Mouse (Mus musculus): ENCODE measurements around the gene Car11. TPM values are rescaled to one million over a fixed set of nuclear protein-coding genes. Genes with fewer than 3 reads are reported as not detected.

Gene Car11
- polyA plus RNA-seq, 1 experiment from 2014 or later, result 4.6 TPM

DNA sequence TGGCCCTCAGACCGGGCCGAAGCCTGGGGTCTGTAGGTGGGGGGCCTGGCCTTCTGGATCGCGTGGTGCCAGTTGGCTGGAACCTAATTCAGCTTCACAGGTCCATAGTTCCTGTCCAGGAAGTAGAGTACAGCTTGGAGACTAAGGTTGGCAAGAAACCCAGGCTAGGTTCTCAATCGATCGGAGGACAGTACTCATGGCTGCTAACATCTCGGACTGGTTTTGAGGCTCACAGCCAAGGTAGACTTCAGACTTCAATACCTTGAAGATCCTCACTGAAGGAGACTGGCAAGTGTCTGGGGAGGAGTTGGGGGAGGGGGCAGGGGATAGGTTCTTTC, 21.6 kb downstream of the Car11 start:
- H3K36me3 ChIP-seq, result peaks cover 68% of the 10 kb centered on the region

DNA sequence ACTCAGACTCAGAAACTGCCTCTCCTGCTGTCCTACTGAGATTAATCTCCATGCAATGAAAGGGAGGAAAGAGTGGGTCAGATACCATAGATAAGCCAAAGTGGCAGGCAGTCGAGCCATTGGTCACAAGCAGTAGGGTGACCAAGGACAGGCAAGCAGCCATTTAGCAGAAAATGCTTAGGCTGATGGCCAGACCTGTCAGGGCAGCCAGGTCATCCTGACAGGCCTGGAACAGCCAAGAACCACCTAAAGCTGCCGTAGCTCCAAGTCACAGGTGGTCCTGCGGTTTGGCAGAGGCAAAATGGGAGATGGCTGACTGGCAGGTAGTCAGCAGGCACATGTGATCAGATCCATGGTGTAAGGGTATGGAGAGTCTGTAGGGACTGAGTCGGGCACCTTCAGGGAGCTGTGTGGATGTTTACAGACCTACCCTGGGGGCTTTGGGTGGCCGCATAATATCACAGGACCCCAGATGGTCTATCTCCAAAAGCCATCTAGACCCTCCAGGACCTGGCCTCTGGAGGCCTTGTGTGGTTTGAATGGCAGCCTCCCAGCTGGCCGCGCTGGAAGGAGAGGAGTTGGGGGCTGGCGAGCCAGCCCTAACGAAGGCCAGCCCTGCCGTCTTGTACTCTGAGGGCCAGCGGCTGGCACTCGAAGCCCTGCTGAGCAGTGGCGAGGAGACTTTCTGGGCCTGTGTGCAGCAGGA, 22.2 kb downstream of the Car11 start:
- 57% methylated on average over 13 of the region's 13 CpGs for WGBS
- no peak for ATAC-seq (ENCODE audit: borderline replicate concordance, extremely low read depth, low FRiP score, low TSS enrichment)
- Histone ChIP-seq H3K9me3 (no peaks in the 10 kb centered on the region), H3K27me3 (no peaks in the 10 kb centered on the region), H3K4me1 (peaks cover 28% of the 10 kb centered on the region), H3K36me3 (peaks cover 73% of the 10 kb centered on the region), H3K9ac (no peak overlapping the region), H3K4me2 (no peak overlapping the region), H3K27ac (no peak overlapping the region), H3K4me3 (no peak overlapping the region)

More for the DNA sequence above, 21.6 kb downstream of the Car11 start:
- Histone ChIP-seq H3K4me1 (peaks cover 34% of the 10 kb centered on the region), H3K4me2 (no peak overlapping the region), H3K9me3 (no peaks in the 10 kb centered on the region), H3K27ac (no peak overlapping the region), H3K27me3 (no peaks in the 10 kb centered on the region), H3K9ac (no peak overlapping the region), H3K4me3 (no peak overlapping the region)
- 68% methylated on average over 7 of the region's 7 CpGs for WGBS
- no peak for ATAC-seq (ENCODE audit: borderline replicate concordance, extremely low read depth, low FRiP score, low TSS enrichment)

DNA sequence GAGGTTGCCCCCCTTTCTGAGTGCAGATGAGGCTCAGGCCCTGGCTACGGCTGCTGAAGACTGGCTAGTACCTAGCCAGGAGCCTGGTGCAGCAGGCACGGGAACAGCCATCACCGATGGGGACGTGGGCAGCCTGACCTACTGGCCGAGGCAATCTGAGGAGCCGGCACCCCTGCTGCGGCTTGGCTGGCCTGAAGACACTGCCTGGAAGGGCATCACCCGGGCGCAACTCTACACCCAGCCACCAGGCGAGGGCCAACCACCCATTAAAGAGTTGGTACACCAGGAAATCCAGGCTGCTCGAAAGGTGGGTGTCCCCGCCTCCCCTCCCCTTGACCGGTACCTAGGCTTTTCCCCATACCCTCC, 22.7 kb downstream of the Car11 start:
- H3K9ac ChIP-seq, result no peak overlapping the region
- H3K36me3 ChIP-seq, result peaks cover 76% of the 10 kb centered on the region
- peaks cover 24% of the 10 kb centered on the region for H3K4me1 ChIP-seq
- H3K4me3 ChIP-seq, result no peak overlapping the region
- H3K4me2 ChIP-seq, result no peak overlapping the region
- WGBS, result 73% methylated on average over 13 of the region's 13 CpGs
- H3K9me3 ChIP-seq, result no peaks in the 10 kb centered on the region
- H3K27ac ChIP-seq, result no peak overlapping the region
- no peaks in the 10 kb centered on the region for H3K27me3 ChIP-seq
- no peak for ATAC-seq (ENCODE audit: borderline replicate concordance, extremely low read depth, low FRiP score, low TSS enrichment)

DNA sequence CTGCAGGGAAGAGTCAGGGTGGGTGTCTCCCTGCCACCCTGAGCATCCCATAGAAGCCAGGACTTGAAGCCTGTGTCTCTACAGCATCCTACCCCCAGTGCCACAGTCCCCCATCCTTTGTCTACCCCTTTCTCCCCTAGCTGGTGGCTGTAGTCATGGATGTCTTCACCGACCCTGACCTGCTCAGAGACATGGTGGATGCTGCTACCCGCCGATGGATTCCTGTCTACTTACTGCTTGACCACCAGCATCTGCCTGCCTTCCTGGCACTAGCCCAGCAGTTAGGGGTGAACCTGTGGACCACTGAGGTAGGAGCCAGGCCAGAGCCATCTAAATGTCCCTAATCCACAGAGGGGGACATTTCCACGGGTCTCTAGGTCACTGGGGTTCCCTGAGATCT, 23.7 kb downstream of the Car11 start:
- H3K36me3 ChIP-seq, result peaks cover 76% of the 10 kb centered on the region
- WGBS, result 84% methylated on average over 4 of the region's 4 CpGs
- no peaks in the 10 kb centered on the region for H3K27me3 ChIP-seq
- H3K4me3 ChIP-seq, result no peak overlapping the region
- no peaks in the 10 kb centered on the region for H3K9me3 ChIP-seq
- peaks cover 24% of the 10 kb centered on the region for H3K4me1 ChIP-seq
- H3K27ac ChIP-seq, result no peak overlapping the region
- ATAC-seq (ENCODE audit: borderline replicate concordance, extremely low read depth, low FRiP score, low TSS enrichment), result no peak
- no peak overlapping the region for H3K9ac ChIP-seq
- H3K4me2 ChIP-seq, result no peak overlapping the region

DNA sequence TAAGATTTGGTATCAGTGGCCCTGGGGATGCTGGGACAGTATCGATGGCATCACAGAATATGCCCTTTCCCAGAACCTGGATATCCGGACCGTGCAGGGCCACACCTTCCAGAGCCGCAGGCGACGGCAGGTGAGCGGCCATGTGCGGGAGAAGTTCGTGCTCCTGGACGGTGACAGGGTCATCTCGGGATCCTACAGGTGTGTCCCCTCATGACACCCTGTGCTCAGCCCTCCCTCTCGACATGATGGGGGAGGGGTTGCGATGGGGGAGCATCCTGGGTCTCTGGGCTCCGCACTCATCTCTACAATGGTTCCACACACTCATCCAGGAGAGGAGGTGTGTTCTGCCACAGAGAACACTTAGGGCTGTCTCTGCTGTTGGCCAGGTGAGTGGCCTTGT, 24.1 kb downstream of the Car11 start:
- Histone ChIP-seq H3K4me1 (peaks cover 23% of the 10 kb centered on the region), H3K27me3 (no peaks in the 10 kb centered on the region), H3K27ac (no peak overlapping the region), H3K36me3 (peaks cover 78% of the 10 kb centered on the region), H3K4me2 (no peak overlapping the region), H3K9ac (no peak overlapping the region), H3K9me3 (no peaks in the 10 kb centered on the region), H3K4me3 (no peak overlapping the region)
- 91% methylated on average over 14 of the region's 14 CpGs for WGBS
- ATAC-seq (ENCODE audit: borderline replicate concordance, extremely low read depth, low FRiP score, low TSS enrichment), result no peak

DNA sequence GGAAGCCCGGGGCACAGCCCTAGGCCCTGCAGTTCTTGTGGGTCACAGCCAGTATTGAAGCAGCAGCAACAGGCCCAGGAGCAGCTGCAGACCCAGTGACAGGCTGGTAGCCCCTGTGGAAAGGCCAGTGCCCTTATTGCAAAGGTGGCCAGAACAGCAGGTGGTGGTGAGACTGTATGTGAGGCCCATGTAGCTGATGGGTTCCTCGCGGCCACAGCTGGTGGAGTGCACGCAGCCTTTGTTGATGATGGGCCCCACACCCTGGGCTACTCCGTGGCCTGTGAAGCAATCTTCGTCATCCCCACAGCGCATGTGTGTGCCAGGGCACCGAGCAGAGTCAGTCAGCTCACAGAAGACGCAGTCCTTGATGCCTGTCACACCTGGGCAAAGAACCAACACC, 25.5 kb downstream of the Car11 start:
- no peak overlapping the region for H3K9ac ChIP-seq
- H3K27ac ChIP-seq, result no peak overlapping the region
- no peak for ATAC-seq (ENCODE audit: borderline replicate concordance, extremely low read depth, low FRiP score, low TSS enrichment)
- peaks cover 9% of the 10 kb centered on the region for H3K4me1 ChIP-seq
- peaks cover 69% of the 10 kb centered on the region for H3K36me3 ChIP-seq
- H3K4me3 ChIP-seq, result no peak overlapping the region
- WGBS, result 84% methylated on average over 9 of the region's 9 CpGs
- no peak overlapping the region for H3K4me2 ChIP-seq
- no peaks in the 10 kb centered on the region for H3K27me3 ChIP-seq
- no peaks in the 10 kb centered on the region for H3K9me3 ChIP-seq

DNA sequence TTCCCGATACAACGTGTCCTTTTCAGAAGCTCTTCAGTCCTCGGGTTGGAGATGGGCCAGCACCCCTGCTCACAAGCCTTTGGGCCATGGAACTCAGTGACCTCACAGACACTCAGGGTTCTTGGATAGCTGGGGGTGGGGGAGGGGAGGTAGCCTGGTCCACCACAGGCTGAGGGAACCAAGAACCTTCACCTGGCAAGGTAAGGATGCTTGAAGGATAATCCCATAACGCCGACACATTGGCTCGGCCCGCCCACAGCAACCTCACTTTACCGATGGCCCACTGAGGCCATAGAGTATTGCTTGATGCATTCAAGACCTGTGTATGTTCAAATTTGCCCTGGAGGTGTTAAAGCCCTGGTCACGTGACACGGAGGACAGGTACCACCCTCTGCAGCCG, 26.1 kb downstream of the Car11 start, which contains the start of gene Spaca4:
TSS of gene Spaca4 (minus strand) at position 101 of the 400 bp plus-strand sequence.
- no peak for ATAC-seq (ENCODE audit: borderline replicate concordance, extremely low read depth, low FRiP score, low TSS enrichment)
- no peak within 1 kb of the TSS for H3K9ac ChIP-seq
- H3K4me3 ChIP-seq, result no peak within 1 kb of the TSS
- no peak within 1 kb of the TSS for H3K27ac ChIP-seq
- H3K4me2 ChIP-seq, result no peak within 1 kb of the TSS
- 89% methylated on average over 11 of the region's 11 CpGs for WGBS
- peaks cover 7% of the 10 kb centered on the region for H3K4me1 ChIP-seq
- no peaks in the 10 kb centered on the region for H3K9me3 ChIP-seq
- H3K36me3 ChIP-seq, result peaks cover 63% of the 10 kb centered on the region
- H3K27me3 ChIP-seq, result no peaks in the 10 kb centered on the region

DNA sequence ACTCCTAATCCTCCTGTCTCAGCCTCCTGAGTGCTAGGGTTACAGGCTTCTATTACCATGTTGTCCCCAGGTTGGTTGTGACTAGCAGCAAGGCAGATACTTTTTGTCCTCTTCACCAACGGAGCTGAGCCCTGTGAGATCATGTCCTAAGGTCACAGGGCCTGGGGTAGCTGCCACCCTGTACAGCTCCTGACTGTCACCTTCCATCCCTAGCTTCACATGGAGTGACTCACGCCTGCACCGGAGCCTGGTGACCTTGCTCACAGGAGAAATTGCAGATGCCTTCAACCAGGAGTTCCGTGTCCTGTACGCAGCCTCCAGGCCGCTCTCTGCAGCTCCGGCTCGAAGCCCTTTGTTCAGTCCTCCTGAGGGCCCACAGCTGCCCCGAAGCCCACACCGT, 26.8 kb downstream of the Car11 start:
- no peaks in the 10 kb centered on the region for H3K27me3 ChIP-seq
- peaks cover 9% of the 10 kb centered on the region; the same call in 1 of the 2 replicates for H3K4me1 ChIP-seq
- H3K27ac ChIP-seq, result no peak overlapping the region
- H3K9me3 ChIP-seq, result no peaks in the 10 kb centered on the region
- no peak overlapping the region for H3K4me2 ChIP-seq
- H3K4me3 ChIP-seq, result no peak overlapping the region
- H3K36me3 ChIP-seq, result peaks cover 57% of the 10 kb centered on the region
- no peak for ATAC-seq (ENCODE audit: borderline replicate concordance, extremely low read depth, low FRiP score, low TSS enrichment)
- no peak overlapping the region for H3K9ac ChIP-seq
- 90% methylated on average over 10 of the region's 10 CpGs for WGBS

DNA sequence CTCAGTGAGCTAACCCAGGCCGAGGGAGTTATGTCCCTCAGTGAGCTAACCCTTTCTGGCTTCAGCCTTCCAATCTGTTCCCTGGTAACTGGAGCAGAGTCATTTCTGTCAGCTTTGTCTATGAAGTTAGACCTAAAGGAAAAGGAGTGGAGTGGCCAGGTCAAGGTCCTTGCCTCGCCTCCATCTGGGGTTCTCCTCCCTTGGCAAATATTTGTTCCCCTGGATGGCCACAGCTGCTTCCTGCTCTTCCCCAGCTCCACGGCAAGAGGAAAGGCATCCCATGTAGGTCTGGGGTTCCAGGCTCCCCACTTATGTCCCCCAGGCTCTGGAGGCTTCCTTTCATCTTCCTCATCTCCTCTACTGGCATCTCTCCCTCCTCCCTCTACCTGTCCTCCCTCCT, 28.0 kb downstream of the Car11 start:
- H3K36me3 ChIP-seq, result peaks cover 45% of the 10 kb centered on the region
- no peak overlapping the region for H3K27ac ChIP-seq
- no peak for ATAC-seq (ENCODE audit: borderline replicate concordance, extremely low read depth, low FRiP score, low TSS enrichment)
- WGBS, result 61% methylated on average over 3 of the region's 3 CpGs
- H3K9me3 ChIP-seq, result no peaks in the 10 kb centered on the region
- no peak overlapping the region for H3K9ac ChIP-seq
- H3K4me2 ChIP-seq, result no peak overlapping the region
- peaks cover 9% of the 10 kb centered on the region; the same call in 1 of the 2 replicates for H3K4me1 ChIP-seq
- no peaks in the 10 kb centered on the region for H3K27me3 ChIP-seq
- no peak overlapping the region for H3K4me3 ChIP-seq

DNA sequence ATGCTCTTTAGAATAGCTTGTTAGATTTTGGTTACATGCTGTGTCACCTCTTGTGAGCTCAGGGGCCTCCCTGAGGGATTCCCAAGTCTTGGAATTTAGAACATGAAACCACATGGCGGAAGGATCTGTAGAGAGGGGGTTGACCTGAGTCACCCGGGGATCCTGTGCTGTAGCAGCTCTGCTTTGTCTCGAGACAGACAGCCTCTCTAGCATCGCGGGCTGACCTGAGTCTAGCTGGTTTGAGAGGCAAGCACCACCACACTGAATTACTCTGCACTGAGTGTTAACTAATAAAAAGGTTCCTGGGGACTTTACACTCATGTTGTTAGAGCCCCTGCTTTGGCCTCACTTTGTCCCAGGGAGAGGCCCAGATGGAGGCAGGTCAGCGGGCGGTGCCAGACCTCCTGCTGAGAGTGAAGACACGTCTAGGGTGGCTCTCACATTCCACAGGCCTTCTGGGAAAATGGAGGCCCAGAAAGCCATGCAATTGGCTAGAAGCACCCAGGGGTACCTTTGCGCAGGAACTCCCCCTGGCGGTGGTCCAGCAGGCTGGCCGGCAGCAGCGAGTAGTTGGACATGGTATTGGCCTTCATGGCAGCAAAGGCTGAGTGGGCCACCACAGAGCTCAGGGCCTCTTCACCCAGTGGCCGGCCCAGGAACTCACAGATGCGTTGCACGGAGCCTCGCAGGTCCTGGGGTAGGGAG, 31.2 kb downstream of the Car11 start:
- Histone ChIP-seq H3K4me2 (no peak overlapping the region), H3K27ac (no peak overlapping the region), H3K4me3 (no peak overlapping the region), H3K4me1 (peaks cover 9% of the 10 kb centered on the region; the same call in 1 of the 2 replicates), H3K27me3 (no peaks in the 10 kb centered on the region), H3K9ac (no peak overlapping the region), H3K9me3 (no peaks in the 10 kb centered on the region), H3K36me3 (peaks cover 14% of the 10 kb centered on the region)
- 16% methylated on average over 16 of the region's 16 CpGs for WGBS
- ATAC-seq (ENCODE audit: borderline replicate concordance, extremely low read depth, low FRiP score, low TSS enrichment), result peak; percentile 31; the same call in 1 of the 2 replicates

DNA sequence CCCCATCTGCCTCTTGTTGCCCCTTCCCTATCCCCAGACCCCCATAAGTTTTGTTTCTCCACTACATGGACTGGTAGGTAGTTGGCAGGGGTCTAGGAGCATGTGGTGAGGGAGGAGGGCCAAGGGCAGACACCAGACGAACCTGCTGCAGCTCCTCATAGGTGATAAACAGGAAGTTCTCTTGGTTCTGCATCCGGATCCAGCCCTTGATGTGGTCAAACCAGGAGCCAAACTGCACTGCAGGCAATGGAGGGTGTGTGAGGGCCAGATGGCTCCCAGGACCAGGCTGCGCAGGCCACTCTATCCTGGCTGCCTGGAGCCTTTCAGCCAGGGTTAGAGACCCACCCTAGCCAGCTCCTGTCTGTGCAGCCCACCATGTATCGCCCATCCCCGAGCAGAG, 33.8 kb downstream of the Car11 start:
- Histone ChIP-seq H3K27ac (no peak overlapping the region), H3K9ac (no peak overlapping the region), H3K9me3 (no peaks in the 10 kb centered on the region), H3K4me1 (peaks cover 9% of the 10 kb centered on the region; the same call in 1 of the 2 replicates), H3K4me2 (no peak overlapping the region), H3K36me3 (peaks cover 3% of the 10 kb centered on the region; the same call in 1 of the 2 replicates), H3K4me3 (no peak overlapping the region), H3K27me3 (no peaks in the 10 kb centered on the region)
- 74% methylated on average over 5 of the region's 5 CpGs for WGBS
- no peak for ATAC-seq (ENCODE audit: borderline replicate concordance, extremely low read depth, low FRiP score, low TSS enrichment)

DNA sequence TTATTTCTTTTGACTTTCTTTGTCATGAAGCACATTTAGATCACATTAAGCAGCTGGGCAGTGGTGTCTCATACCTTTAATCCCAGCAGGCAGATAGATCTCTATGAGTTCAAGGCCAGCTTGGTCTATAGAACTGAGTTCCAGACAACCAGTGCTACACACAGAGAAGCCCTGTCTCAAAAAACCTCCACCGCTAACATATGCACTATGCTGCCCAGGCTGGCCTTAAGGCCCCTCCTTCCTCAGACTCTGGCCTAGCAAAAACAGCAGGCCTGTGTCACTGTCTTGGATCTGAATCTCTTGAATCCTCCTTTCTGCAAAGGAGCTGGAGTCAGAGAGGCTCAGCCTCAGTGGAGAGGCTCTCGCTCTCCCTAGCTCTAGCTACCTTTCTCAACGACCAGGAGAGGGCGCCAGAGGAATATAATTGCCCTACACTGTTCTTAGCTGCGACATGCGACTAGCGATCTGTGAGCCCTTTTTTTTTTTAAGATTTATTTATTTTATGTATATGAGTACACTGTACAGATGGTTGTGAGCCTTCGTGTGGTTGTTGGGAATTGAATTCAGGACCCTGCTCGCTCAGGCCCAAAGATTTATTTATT, 39.6 kb downstream of the Car11 start:
- WGBS, result 7% methylated on average over 9 of the region's 9 CpGs
- H3K9ac ChIP-seq, result no peak overlapping the region
- no peaks in the 10 kb centered on the region for H3K9me3 ChIP-seq
- H3K4me2 ChIP-seq, result no peak overlapping the region
- no peaks in the 10 kb centered on the region for H3K27me3 ChIP-seq
- peaks cover 9% of the 10 kb centered on the region; the same call in 1 of the 2 replicates for H3K4me1 ChIP-seq
- ATAC-seq (ENCODE audit: borderline replicate concordance, extremely low read depth, low FRiP score, low TSS enrichment), result peak; percentile 73
- H3K27ac ChIP-seq, result no peak overlapping the region
- no peak overlapping the region for H3K4me3 ChIP-seq
- no peaks in the 10 kb centered on the region for H3K36me3 ChIP-seq

Data from lung, embryonic 15.5 days (tissue).